Mouse (Mus musculus) forebrain, embryonic 16.5 days (tissue): Measurements from ENCODE around the gene Adam10. TPM values are rescaled to one million over a fixed set of nuclear protein-coding genes. Genes with fewer than 3 reads are reported as not detected.

Source experiments
- ATAC-seq: fragments of 200-750 bp; cut with Nextera tagmentation; 2 replicates; pipeline ENCODE4 v1.8.0; 2017; ENCODE audit warnings: mild to moderate bottlenecking, moderate library complexity
- H3K27ac ChIP-seq: fragments of 300-500 bp; sonication (generic); 2 replicates; pipeline ENCODE4 v1.5.1; 2014; ENCODE audit warnings: low read length, control low read depth
- H3K27me3 ChIP-seq: fragments of 300-500 bp; sonication (generic); replicated peaks from 2 replicates; pipeline ENCODE4 v1.6.1; 2014; ENCODE audit warnings: low read length; ENCODE audit not compliant: control insufficient read depth, insufficient read depth
- H3K36me3 ChIP-seq: fragments of 300-500 bp; sonication (generic); 2 replicates; pipeline ENCODE4 v1.6.1; 2014; ENCODE audit not compliant: control insufficient read depth, insufficient read depth
- H3K4me1 ChIP-seq: fragments of 300-500 bp; sonication (generic); replicated peaks from 2 replicates; pipeline ENCODE4 v1.6.1; 2014; ENCODE audit warnings: low read length; ENCODE audit not compliant: control insufficient read depth, insufficient read depth
- H3K4me2 ChIP-seq: fragments of 300-500 bp; sonication (generic); 2 replicates; pipeline ENCODE4 v1.6.1; 2014; ENCODE audit warnings: mild to moderate bottlenecking, low read length, control low read depth
- H3K4me3 ChIP-seq: fragments of 300-500 bp; sonication (generic); replicated peaks from 2 replicates; pipeline ENCODE4 v1.5.1; 2014; ENCODE audit warnings: mild to moderate bottlenecking, low read length, control low read depth
- H3K9ac ChIP-seq: fragments of 300-500 bp; sonication (generic); replicated peaks from 2 replicates; pipeline ENCODE4 v1.6.1; 2014; ENCODE audit warnings: low read depth, low read length, control low read depth
- H3K9me3 ChIP-seq: fragments of 300-500 bp; sonication (generic); 2 replicates; pipeline ENCODE4 v1.6.1; 2016; ENCODE audit warnings: low read length; ENCODE audit not compliant: control insufficient read depth
- WGBS: fragments of 180-500 bp; shearing (Covaris S2); extraction: QIAGEN DNeasy Blood & Tissue Kit; methylation state at CpG from one replicate; pipeline ENCODE4 v1.1.7; 2014; 5-methylcytosine and 5-hydroxymethylcytosine counted together
- polyA plus RNA-seq: library from polyadenylated mRNA; unstranded; fragments of >200 nt; fragmentation: Nextera tagmentation; extraction: Ambion mirVana; gene quantifications from 2 replicates; pipeline ENCODE4 v1.2.1, GENCODE M21; 2015

Gene Adam10
- 60.0 and 71.9 TPM in 2 replicates for polyA plus RNA-seq

DNA sequence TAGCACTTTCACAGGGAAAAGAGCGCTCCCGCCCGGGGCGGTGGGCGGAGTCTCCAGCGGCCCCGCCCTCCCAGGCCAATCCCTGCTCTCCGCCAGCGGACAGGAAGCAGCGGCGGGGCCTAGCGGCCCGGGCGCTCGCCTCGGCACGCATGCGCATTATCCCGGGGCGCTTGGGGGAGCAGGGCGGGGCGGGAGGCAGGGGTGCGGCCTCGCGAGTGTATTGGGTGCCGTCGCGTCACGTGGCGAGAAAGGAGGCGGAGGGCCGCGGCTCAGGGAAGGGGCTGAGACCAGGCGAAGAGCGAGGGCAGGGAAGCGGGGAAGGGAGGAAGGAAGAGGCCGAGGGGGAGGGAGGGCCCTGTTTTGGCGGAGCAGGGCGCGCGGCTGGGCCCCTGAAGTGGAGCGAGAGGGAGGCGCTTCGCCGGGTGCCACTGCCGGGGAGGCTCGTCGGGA is at the start of gene Adam10:
Adam10 (plus strand) TSS at position 316 of the 450 bp plus-strand sequence.
- Histone ChIP-seq H3K9me3 (no peaks in the 10 kb centered on the region), H3K36me3 (no peaks in the 10 kb centered on the region), H3K27ac (peak within 1 kb of the TSS; percentile 97), H3K9ac (peak within 1 kb of the TSS; percentile 94), H3K27me3 (no peaks in the 10 kb centered on the region), H3K4me3 (peak within 1 kb of the TSS; percentile 96), H3K4me1 (peaks cover 17% of the 10 kb centered on the region), H3K4me2 (peak within 1 kb of the TSS; percentile 77)
- ATAC-seq: peak; percentile 99
- WGBS: 0% methylated on average over 31 of the region's 48 CpGs

DNA sequence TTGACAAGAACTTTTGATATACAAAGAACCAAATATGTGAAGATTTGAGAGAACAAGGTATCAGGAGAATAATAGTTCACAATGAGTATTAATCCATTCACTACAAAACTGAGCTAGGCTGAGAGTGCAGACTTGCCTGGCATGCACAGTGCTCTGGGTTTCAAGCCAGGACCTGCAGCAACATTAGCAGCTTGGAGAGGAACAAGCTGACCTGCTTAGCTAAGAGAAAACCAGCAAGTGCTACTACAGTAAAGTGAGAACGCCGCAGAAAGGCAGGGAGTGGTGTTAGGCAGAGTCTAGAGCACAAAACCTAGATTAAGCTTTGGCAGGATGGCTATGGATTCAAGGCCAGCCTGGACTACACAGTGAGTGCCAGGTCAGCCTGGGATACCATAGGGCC is 49.1 kb upstream of the Adam10 start:
- Histone ChIP-seq H3K36me3 (peaks cover 5% of the 10 kb centered on the region), H3K27me3 (no peaks in the 10 kb centered on the region), H3K9me3 (no peaks in the 10 kb centered on the region), H3K4me2 (no peak overlapping the region), H3K4me1 (no peaks in the 10 kb centered on the region), H3K27ac (no peak overlapping the region), H3K9ac (no peak overlapping the region), H3K4me3 (no peak overlapping the region)
- 87% methylated on average over 2 of the region's 2 CpGs for whole genome bisulfite sequencing
- ATAC-seq: no peak

DNA sequence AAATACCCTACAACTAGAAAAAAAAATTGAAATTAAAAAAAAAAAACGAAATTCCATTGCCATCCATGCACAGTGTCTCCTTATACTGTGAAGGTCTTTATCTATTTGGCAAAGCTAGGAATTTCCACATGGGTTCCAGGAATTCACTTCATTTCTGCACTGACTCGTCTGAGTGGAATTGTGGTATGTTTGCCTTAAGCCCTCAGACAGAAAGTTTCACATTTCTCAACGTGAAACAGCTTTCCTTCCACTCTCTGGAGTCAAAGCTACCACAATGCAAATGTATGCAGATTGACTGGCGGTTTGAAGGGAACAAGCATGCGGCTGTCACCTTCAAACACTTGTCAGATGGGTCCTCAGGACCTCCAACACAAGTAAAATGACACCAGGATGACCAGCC is 47.1 kb upstream of the Adam10 start:
- 33% methylated on average over 5 of the region's 5 CpGs for WGBS

DNA sequence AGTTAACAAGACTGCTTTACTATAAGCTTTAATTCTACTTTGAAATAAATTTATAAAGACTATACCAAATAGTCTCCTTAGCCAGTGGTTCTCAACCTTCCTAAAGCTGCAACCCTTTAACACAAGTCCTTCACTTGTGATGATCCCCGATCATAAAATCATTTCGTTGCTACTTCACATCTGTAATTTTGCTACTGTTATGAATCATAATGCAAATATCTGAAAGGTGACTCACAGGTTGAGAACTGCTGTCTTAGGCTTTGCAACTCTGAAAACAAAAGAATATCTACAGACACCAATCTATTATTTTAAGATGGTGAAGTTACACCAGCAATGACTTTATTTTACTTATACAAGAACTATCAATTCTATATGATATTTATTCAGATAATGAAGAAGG is 42.0 kb upstream of the Adam10 start:
- no peak overlapping the region for H3K9ac ChIP-seq
- no peak overlapping the region for H3K4me2 ChIP-seq
- no peaks in the 10 kb centered on the region for H3K9me3 ChIP-seq
- no peaks in the 10 kb centered on the region for H3K4me1 ChIP-seq
- H3K27me3 ChIP-seq: no peaks in the 10 kb centered on the region
- H3K36me3 ChIP-seq: no peaks in the 10 kb centered on the region
- no peak overlapping the region for H3K4me3 ChIP-seq
- no peak for ATAC-seq
- WGBS: 86% methylated on average over 2 of the region's 2 CpGs
- no peak overlapping the region for H3K27ac ChIP-seq

More for the DNA sequence above, 47.1 kb upstream of the Adam10 start:
- no peak overlapping the region for H3K4me2 ChIP-seq
- no peak for ATAC-seq
- H3K36me3 ChIP-seq: no peaks in the 10 kb centered on the region
- no peak overlapping the region for H3K9ac ChIP-seq
- H3K9me3 ChIP-seq: no peaks in the 10 kb centered on the region
- H3K4me3 ChIP-seq: no peak overlapping the region
- H3K27ac ChIP-seq: no peak overlapping the region
- no peaks in the 10 kb centered on the region for H3K27me3 ChIP-seq
- H3K4me1 ChIP-seq: no peaks in the 10 kb centered on the region

DNA sequence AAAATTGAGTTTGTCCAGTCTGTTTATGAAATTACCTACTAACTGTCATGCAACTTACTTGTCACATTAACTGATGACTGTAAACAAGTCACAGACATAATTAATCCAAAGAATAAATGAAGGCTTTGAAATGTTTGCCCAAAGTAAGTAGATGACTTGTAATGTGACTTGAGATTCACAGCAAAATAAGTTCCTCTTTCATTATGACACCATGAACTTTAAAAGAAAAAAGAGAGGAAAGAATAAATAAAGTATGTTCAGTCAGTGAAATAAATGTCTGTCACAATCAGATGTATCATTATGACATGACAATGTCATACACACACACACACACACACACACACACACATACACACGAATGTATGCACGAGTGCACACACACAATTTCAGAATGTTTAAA is 28.5 kb upstream of the Adam10 start:
- ATAC-seq: no peak

DNA sequence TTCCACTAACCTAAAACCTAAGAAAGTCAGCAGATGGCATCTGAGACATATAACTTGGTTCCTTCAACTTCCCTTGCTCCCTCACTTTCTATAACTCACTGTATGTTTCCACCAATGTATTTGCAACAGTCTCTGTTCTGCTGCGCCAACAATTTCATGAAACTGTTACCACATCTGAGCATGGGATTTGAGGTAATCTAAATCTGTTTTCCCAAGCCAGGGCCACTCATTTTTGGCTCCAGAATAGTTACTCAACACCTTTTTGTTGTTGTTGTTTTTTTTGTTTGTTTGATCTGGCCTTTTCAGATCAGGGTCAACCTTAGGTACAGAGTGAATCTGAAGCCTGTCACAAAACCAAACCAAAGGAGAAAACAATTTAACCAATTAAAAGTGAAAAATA is 27.8 kb upstream of the Adam10 start:
- 85% methylated on average over 1 of the region's 1 CpGs for WGBS
- Histone ChIP-seq H3K4me3 (no peak overlapping the region), H3K4me1 (peaks cover 23% of the 10 kb centered on the region), H3K4me2 (no peak overlapping the region), H3K9ac (no peak overlapping the region), H3K27me3 (no peaks in the 10 kb centered on the region), H3K9me3 (no peaks in the 10 kb centered on the region), H3K36me3 (no peaks in the 10 kb centered on the region), H3K27ac (no peak overlapping the region)
- no peak for ATAC-seq

More for the DNA sequence above, 28.5 kb upstream of the Adam10 start:
- Histone ChIP-seq H3K9ac (no peak overlapping the region), H3K36me3 (no peaks in the 10 kb centered on the region), H3K4me1 (peaks cover 23% of the 10 kb centered on the region), H3K27me3 (no peaks in the 10 kb centered on the region), H3K27ac (no peak overlapping the region), H3K9me3 (no peaks in the 10 kb centered on the region), H3K4me3 (no peak overlapping the region), H3K4me2 (no peak overlapping the region)
- 79% methylated on average over 2 of the region's 2 CpGs for WGBS

DNA sequence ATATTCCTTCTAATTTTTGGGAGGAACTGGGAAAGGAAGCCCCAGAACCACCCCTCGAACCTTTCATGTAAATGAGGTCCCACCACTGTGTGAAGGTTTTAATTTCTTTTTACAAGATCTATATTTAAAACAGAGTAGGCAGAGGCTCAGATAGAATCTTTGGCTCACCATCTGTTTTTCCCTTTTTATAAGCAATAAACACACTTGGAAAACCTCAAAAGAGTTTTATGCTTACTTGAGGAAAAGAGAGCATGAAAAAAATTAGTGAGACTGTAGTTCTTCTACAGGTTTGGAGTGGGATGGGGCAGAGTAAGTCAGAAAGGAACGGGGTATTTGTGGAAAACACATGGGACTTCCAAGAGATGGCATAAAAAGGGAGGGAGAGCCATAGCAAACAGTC is 26.6 kb upstream of the Adam10 start:
- Histone ChIP-seq H3K9ac (no peak overlapping the region), H3K4me3 (no peak overlapping the region), H3K27me3 (no peaks in the 10 kb centered on the region), H3K27ac (no peak overlapping the region), H3K9me3 (no peaks in the 10 kb centered on the region), H3K4me2 (no peak overlapping the region), H3K4me1 (peaks cover 26% of the 10 kb centered on the region), H3K36me3 (no peaks in the 10 kb centered on the region)
- no peak for ATAC-seq
- 70% methylated on average over 2 of the region's 2 CpGs for WGBS

DNA sequence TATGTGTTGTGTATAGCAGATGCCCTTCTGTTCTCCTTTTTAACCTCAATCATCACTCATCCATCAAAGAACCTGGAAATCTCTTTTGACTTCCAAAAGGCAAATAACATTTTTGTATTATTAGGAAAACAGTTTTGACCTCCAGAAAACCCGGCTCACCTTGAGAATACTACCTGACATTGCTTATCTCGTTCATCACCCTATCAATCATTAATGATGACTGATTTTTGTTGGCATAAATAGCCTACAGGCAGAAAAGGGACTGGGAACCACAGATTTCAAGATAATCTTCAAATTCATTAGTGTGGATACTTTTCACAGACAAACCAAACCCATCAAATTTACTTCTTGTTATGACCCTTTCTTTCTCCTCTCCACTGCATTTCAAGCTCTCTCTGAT is 24.9 kb upstream of the Adam10 start:
- H3K9me3 ChIP-seq: no peaks in the 10 kb centered on the region
- ATAC-seq: no peak
- no peak overlapping the region for H3K27ac ChIP-seq
- 80% methylated on average over 2 of the region's 2 CpGs for WGBS
- peak overlapping the region; percentile 41 for H3K4me2 ChIP-seq
- peaks cover 30% of the 10 kb centered on the region for H3K4me1 ChIP-seq
- H3K9ac ChIP-seq: no peak overlapping the region
- H3K4me3 ChIP-seq: peak overlapping the region; percentile 14; the same call in 1 of the 2 replicates
- H3K36me3 ChIP-seq: no peaks in the 10 kb centered on the region
- no peaks in the 10 kb centered on the region for H3K27me3 ChIP-seq

DNA sequence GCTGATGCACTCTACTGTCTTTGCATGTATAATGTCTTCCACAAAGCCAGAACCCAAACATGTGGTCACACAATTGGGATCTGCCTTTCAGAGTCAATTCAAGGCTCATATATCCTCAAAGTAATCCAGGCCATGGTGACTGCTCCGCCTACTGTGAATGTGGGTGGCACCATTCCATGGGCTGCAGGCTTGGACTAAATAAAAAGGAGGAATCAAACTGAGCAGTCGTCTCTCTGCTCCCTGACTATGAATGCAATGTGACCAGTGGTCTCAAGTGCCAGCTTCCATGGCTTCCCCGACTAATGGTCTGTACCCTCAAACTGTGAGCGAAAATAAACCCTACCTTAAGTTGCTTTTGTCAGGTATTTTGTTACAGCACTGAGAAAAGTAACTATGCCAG is 24.3 kb upstream of the Adam10 start:
- Histone ChIP-seq H3K9me3 (no peaks in the 10 kb centered on the region), H3K4me2 (peak overlapping the region; percentile 41), H3K9ac (no peak overlapping the region), H3K27me3 (no peaks in the 10 kb centered on the region), H3K4me3 (peak overlapping the region; percentile 14; the same call in 1 of the 2 replicates), H3K27ac (no peak overlapping the region), H3K36me3 (no peaks in the 10 kb centered on the region), H3K4me1 (peaks cover 30% of the 10 kb centered on the region)
- no peak for ATAC-seq
- 68% methylated on average over 4 of the region's 4 CpGs for WGBS

DNA sequence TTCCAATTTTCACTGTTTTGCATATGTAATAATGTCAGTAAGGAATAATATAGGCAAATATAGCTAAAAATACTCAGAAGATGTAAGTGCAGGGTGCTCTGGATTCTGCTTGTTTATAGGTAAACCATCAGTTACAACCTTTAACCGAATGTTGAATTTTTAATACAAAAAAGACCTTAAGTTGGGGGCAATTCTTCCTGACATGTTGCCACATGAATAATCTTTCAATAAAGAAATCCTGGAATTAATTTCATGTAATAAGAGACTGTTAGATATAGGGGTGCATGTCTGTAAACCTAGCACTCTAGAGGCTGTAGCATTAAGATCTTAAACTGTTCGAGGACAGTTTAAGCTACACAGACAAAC is 23.1 kb upstream of the Adam10 start:
- 35% methylated on average over 2 of the region's 2 CpGs for WGBS
- no peaks in the 10 kb centered on the region for H3K9me3 ChIP-seq
- no peaks in the 10 kb centered on the region for H3K27me3 ChIP-seq
- H3K27ac ChIP-seq: no peak overlapping the region
- H3K4me3 ChIP-seq: peak overlapping the region; percentile 71
- H3K4me2 ChIP-seq: peak overlapping the region; percentile 61
- H3K4me1 ChIP-seq: peaks cover 30% of the 10 kb centered on the region
- no peaks in the 10 kb centered on the region for H3K36me3 ChIP-seq
- no peak for ATAC-seq
- no peak overlapping the region for H3K9ac ChIP-seq
